Mouse (Mus musculus) intestine, embryonic 15.5 days (tissue): Measurements from ENCODE around the gene Ikbip. TPM values are rescaled to one million over a fixed set of nuclear protein-coding genes. Genes with fewer than 3 reads are reported as not detected.

Experiments used
- ATAC-seq: fragments of 200-750 bp; cut with Nextera tagmentation; 2 replicates; pipeline ENCODE4 v1.8.0; 2017; ENCODE audit warnings: moderate TSS enrichment, moderate library complexity
- H3K27ac ChIP-seq: fragments of 300-500 bp; sonication (generic); 2 replicates; pipeline ENCODE4 v1.5.1; 2015; ENCODE audit warnings: mild to moderate bottlenecking, inconsistent platforms
- H3K27me3 ChIP-seq: fragments of 300-500 bp; sonication (generic); replicated peaks from 2 replicates; pipeline ENCODE4 v1.6.1; 2015; ENCODE audit warnings: inconsistent platforms
- H3K36me3 ChIP-seq: fragments of 300-500 bp; sonication (generic); 2 replicates; pipeline ENCODE4 v1.6.1; 2015; ENCODE audit warnings: inconsistent platforms
- H3K4me1 ChIP-seq: fragments of 300-500 bp; sonication (generic); replicated peaks from 2 replicates; pipeline ENCODE4 v1.6.1; 2015; ENCODE audit warnings: inconsistent platforms
- H3K4me2 ChIP-seq: fragments of 300-500 bp; sonication (generic); replicated peaks from 2 replicates; pipeline ENCODE4 v1.6.1; 2015; ENCODE audit warnings: mild to moderate bottlenecking, inconsistent platforms
- H3K4me3 ChIP-seq: fragments of 300-500 bp; sonication (generic); replicated peaks from 2 replicates; pipeline ENCODE4 v1.5.1; 2015; ENCODE audit warnings: inconsistent platforms
- H3K9ac ChIP-seq: fragments of 300-500 bp; sonication (generic); 2 replicates; pipeline ENCODE4 v1.6.1; 2015; ENCODE audit warnings: inconsistent platforms
- H3K9me3 ChIP-seq: fragments of 300-500 bp; sonication (generic); 2 replicates; pipeline ENCODE4 v1.6.1; 2016; ENCODE audit warnings: inconsistent platforms
- WGBS: fragments of 180-500 bp; shearing (Covaris S2); methylation state at CpG from one replicate; pipeline ENCODE4 v1.1.7; 2015; 5-methylcytosine and 5-hydroxymethylcytosine counted together
- polyA plus RNA-seq: library from polyadenylated mRNA; unstranded; fragments of >200 nt; fragmentation: Nextera tagmentation; extraction: Ambion mirVana; gene quantifications from 2 replicates; pipeline ENCODE4 v1.2.1, GENCODE M21; 2015

The Ikbip gene
- 37.2 and 40.0 TPM in 2 replicates for polyA plus RNA-seq

GRCm38 (mm10) chr10:91082550-91083392 lies at the start of gene Ikbip, which contains the start of gene Apaf1:
Ikbip (plus strand) TSS chr10:91082940.
Apaf1 (minus strand) TSS chr10:91082770.
- Histone ChIP-seq H3K4me2 (peak within 1 kb of the TSS; percentile 80), H3K4me3 (peak within 1 kb of the TSS; percentile 78), H3K36me3 (no peaks in the 10 kb centered on the region), H3K9me3 (no peaks in the 10 kb centered on the region), H3K27ac (peak within 1 kb of the TSS; percentile 93), H3K4me1 (no peaks in the 10 kb centered on the region), H3K27me3 (no peaks in the 10 kb centered on the region), H3K9ac (peak within 1 kb of the TSS; percentile 86)
- WGBS, result under 1% methylated on average over 87 of the region's 87 CpGs
- ATAC-seq, result peak; percentile 96

GRCm38 (mm10) chr10:91033942-91034341 lies 48.8 kb upstream of the Ikbip start:
- Histone ChIP-seq H3K4me1 (no peaks in the 10 kb centered on the region), H3K4me3 (no peak overlapping the region), H3K4me2 (no peak overlapping the region), H3K9me3 (no peaks in the 10 kb centered on the region), H3K36me3 (peaks cover 10% of the 10 kb centered on the region), H3K9ac (no peak overlapping the region), H3K27me3 (no peaks in the 10 kb centered on the region), H3K27ac (no peak overlapping the region)
- ATAC-seq, result peak; percentile 61
- WGBS, result 29% methylated on average over 8 of the region's 8 CpGs

- Histone ChIP-seq H3K27me3 (no peaks in the 10 kb centered on the region), H3K4me3 (no peak overlapping the region), H3K4me2 (no peak overlapping the region), H3K36me3 (peaks cover 15% of the 10 kb centered on the region; the same call in 1 of the 2 replicates), H3K9ac (no peak overlapping the region), H3K4me1 (no peaks in the 10 kb centered on the region), H3K27ac (no peak overlapping the region), H3K9me3 (no peaks in the 10 kb centered on the region)
- no peak for ATAC-seq
- 86% methylated on average over 4 of the region's 4 CpGs for WGBS
Measured at GRCm38 (mm10) chr10:91049696-91050095, 33.0 kb upstream of the Ikbip start.

GRCm38 (mm10) chr10:91051156-91051555 lies 31.6 kb upstream of the Ikbip start:
- Histone ChIP-seq H3K9me3 (no peaks in the 10 kb centered on the region), H3K4me3 (no peak overlapping the region), H3K9ac (no peak overlapping the region), H3K27me3 (no peaks in the 10 kb centered on the region), H3K4me2 (no peak overlapping the region), H3K27ac (no peak overlapping the region), H3K36me3 (peaks cover 15% of the 10 kb centered on the region; the same call in 1 of the 2 replicates), H3K4me1 (no peaks in the 10 kb centered on the region)
- no peak for ATAC-seq
- 91% methylated on average over 3 of the region's 3 CpGs for WGBS

- no peaks in the 10 kb centered on the region for H3K9me3 ChIP-seq
- no peak overlapping the region for H3K4me3 ChIP-seq
- no peaks in the 10 kb centered on the region for H3K27me3 ChIP-seq
- ATAC-seq, result no peak
- H3K27ac ChIP-seq, result no peak overlapping the region
- no peak overlapping the region for H3K9ac ChIP-seq
- no peaks in the 10 kb centered on the region for H3K4me1 ChIP-seq
- peaks cover 15% of the 10 kb centered on the region; the same call in 1 of the 2 replicates for H3K36me3 ChIP-seq
- no peak overlapping the region for H3K4me2 ChIP-seq
Measured at GRCm38 (mm10) chr10:91052734-91053133, 30.0 kb upstream of the Ikbip start.

- peak; percentile 31; the same call in 1 of the 2 replicates for ATAC-seq
Measured at GRCm38 (mm10) chr10:91060742-91061141, 22.0 kb upstream of the Ikbip start.

GRCm38 (mm10) chr10:91062355-91062754 lies 20.4 kb upstream of the Ikbip start:
- no peaks in the 10 kb centered on the region for H3K27me3 ChIP-seq
- peak; percentile 70; the same call in 1 of the 2 replicates for ATAC-seq
- H3K4me3 ChIP-seq, result no peak overlapping the region
- 86% methylated on average over 6 of the region's 6 CpGs for WGBS
- H3K9ac ChIP-seq, result no peak overlapping the region
- no peak overlapping the region for H3K27ac ChIP-seq
- no peaks in the 10 kb centered on the region for H3K9me3 ChIP-seq
- H3K4me1 ChIP-seq, result no peaks in the 10 kb centered on the region
- no peak overlapping the region for H3K4me2 ChIP-seq
- peaks cover 23% of the 10 kb centered on the region for H3K36me3 ChIP-seq

More at GRCm38 (mm10) chr10:91060742-91061141, 22.0 kb upstream of the Ikbip start:
- Histone ChIP-seq H3K36me3 (peaks cover 14% of the 10 kb centered on the region; the same call in 1 of the 2 replicates), H3K27me3 (no peaks in the 10 kb centered on the region), H3K4me1 (no peaks in the 10 kb centered on the region), H3K4me3 (no peak overlapping the region), H3K9me3 (no peaks in the 10 kb centered on the region), H3K9ac (no peak overlapping the region), H3K4me2 (no peak overlapping the region), H3K27ac (no peak overlapping the region)
- WGBS, result 38% methylated on average over 5 of the region's 5 CpGs

GRCm38 (mm10) chr10:91071768-91072167 lies 11.0 kb upstream of the Ikbip start:
- Histone ChIP-seq H3K27me3 (no peaks in the 10 kb centered on the region), H3K9ac (no peak overlapping the region), H3K36me3 (peaks cover 12% of the 10 kb centered on the region), H3K27ac (no peak overlapping the region), H3K4me2 (no peak overlapping the region), H3K9me3 (no peaks in the 10 kb centered on the region), H3K4me3 (no peak overlapping the region), H3K4me1 (no peaks in the 10 kb centered on the region)
- no peak for ATAC-seq
- 48% methylated on average over 1 of the region's 1 CpGs for WGBS

- H3K4me2 ChIP-seq, result no peak overlapping the region
- H3K36me3 ChIP-seq, result peaks cover 12% of the 10 kb centered on the region
- no peaks in the 10 kb centered on the region for H3K9me3 ChIP-seq
- no peak overlapping the region for H3K27ac ChIP-seq
- H3K4me3 ChIP-seq, result no peak overlapping the region
- H3K9ac ChIP-seq, result no peak overlapping the region
- WGBS, result 87% methylated on average over 3 of the region's 3 CpGs
- ATAC-seq, result no peak
- no peaks in the 10 kb centered on the region for H3K4me1 ChIP-seq
- H3K27me3 ChIP-seq, result no peaks in the 10 kb centered on the region
Measured at GRCm38 (mm10) chr10:91073345-91073744, 9.4 kb upstream of the Ikbip start.

GRCm38 (mm10) chr10:91076667-91077066 lies 6.1 kb upstream of the Ikbip start:
- no peak overlapping the region for H3K4me3 ChIP-seq
- no peak for ATAC-seq

GRCm38 (mm10) chr10:91080540-91080939 lies 2.2 kb upstream of the Ikbip start:
- Histone ChIP-seq H3K4me3 (no peak overlapping the region), H3K4me2 (no peak overlapping the region), H3K27me3 (no peaks in the 10 kb centered on the region), H3K27ac (no peak overlapping the region), H3K4me1 (no peaks in the 10 kb centered on the region), H3K9ac (no peak overlapping the region), H3K36me3 (0 out of 2 replicates have a peak, but pooled peaks cover 7% of the 10 kb centered on the region), H3K9me3 (no peaks in the 10 kb centered on the region)
- ATAC-seq, result no peak
- WGBS, result 76% methylated on average over 5 of the region's 5 CpGs

More at GRCm38 (mm10) chr10:91076667-91077066, 6.1 kb upstream of the Ikbip start:
- no peaks in the 10 kb centered on the region for H3K9me3 ChIP-seq
- H3K4me2 ChIP-seq, result no peak overlapping the region
- no peaks in the 10 kb centered on the region for H3K27me3 ChIP-seq
- H3K36me3 ChIP-seq, result peaks cover 9% of the 10 kb centered on the region; the same call in 1 of the 2 replicates
- no peaks in the 10 kb centered on the region for H3K4me1 ChIP-seq
- no peak overlapping the region for H3K9ac ChIP-seq
- no peak overlapping the region for H3K27ac ChIP-seq
- WGBS, result 81% methylated on average over 2 of the region's 2 CpGs

GRCm38 (mm10) chr10:91081959-91082507 lies 707 bp upstream of the Ikbip start:
- Histone ChIP-seq H3K4me1 (no peaks in the 10 kb centered on the region), H3K9me3 (no peaks in the 10 kb centered on the region), H3K4me3 (peak overlapping the region; percentile 78), H3K4me2 (peak overlapping the region; percentile 58), H3K9ac (peak overlapping the region; percentile 84), H3K36me3 (0 out of 2 replicates have a peak, but pooled peaks cover 4% of the 10 kb centered on the region), H3K27ac (peak overlapping the region; percentile 93), H3K27me3 (no peaks in the 10 kb centered on the region)
- WGBS, result under 1% methylated on average over 27 of the region's 27 CpGs
- peak; percentile 49 for ATAC-seq
